Mouse (Mus musculus): ENCODE measurements around the gene Gm17657. TPM values are rescaled to one million over a fixed set of nuclear protein-coding genes. Genes with fewer than 3 reads are reported as not detected.
"Not testable (repeated sequence)": the region's sequence is repeated elsewhere in the genome, so short reads cannot be mapped to it uniquely, and the experiment has no call there.

The Gm17657 gene
- polyA plus RNA-seq, 1 experiment from 2014 or later: not detected

GRCm38 (mm10) chr17:29544064-29544463 lies 5.4 kb downstream of the Gm17657 start:
- WGBS: 81% methylated on average over 2 of the region's 2 CpGs
- Histone ChIP-seq H3K4me2 (replicated peaks) (no peak overlapping the region), H3K36me3 (no peaks in the 10 kb centered on the region), H3K9me3 (no peaks in the 10 kb centered on the region), H3K4me3 (replicated peaks) (no peak overlapping the region), H3K4me1 (replicated peaks) (no peaks in the 10 kb centered on the region), H3K27me3 (0 out of 2 replicates have a peak, but pooled peaks cover 2% of the 10 kb centered on the region), H3K9ac (replicated peaks) (no peak overlapping the region), H3K27ac (no peak overlapping the region)
- no peak for ATAC-seq

GRCm38 (mm10) chr17:29542831-29543690 lies 6.4 kb downstream of the Gm17657 start:
- no peaks in the 10 kb centered on the region for H3K36me3 ChIP-seq
- H3K4me2 ChIP-seq (replicated peaks): no peak overlapping the region
- 91% methylated on average over 19 of the region's 19 CpGs for WGBS
- ATAC-seq: no peak
- H3K4me3 ChIP-seq (replicated peaks): no peak overlapping the region
- H3K9me3 ChIP-seq: no peaks in the 10 kb centered on the region
- 0 out of 2 replicates have a peak, but pooled peaks cover 2% of the 10 kb centered on the region for H3K27me3 ChIP-seq
- no peaks in the 10 kb centered on the region for H3K4me1 ChIP-seq (replicated peaks)
- no peak overlapping the region for H3K27ac ChIP-seq
- no peak overlapping the region for H3K9ac ChIP-seq (replicated peaks)

GRCm38 (mm10) chr17:29541419-29541818 lies 8.0 kb downstream of the Gm17657 start:
- Histone ChIP-seq H3K4me1 (replicated peaks) (no peaks in the 10 kb centered on the region), H3K9ac (replicated peaks) (no peak overlapping the region), H3K4me2 (replicated peaks) (no peak overlapping the region), H3K36me3 (no peaks in the 10 kb centered on the region), H3K27ac (no peak overlapping the region), H3K4me3 (replicated peaks) (no peak overlapping the region), H3K27me3 (no peaks in the 10 kb centered on the region), H3K9me3 (no peaks in the 10 kb centered on the region)
- 81% methylated on average over 14 of the region's 14 CpGs for WGBS
- no peak for ATAC-seq

GRCm38 (mm10) chr17:29540426-29540825 lies 9.0 kb downstream of the Gm17657 start:
- Histone ChIP-seq H3K27ac (no peak overlapping the region), H3K9ac (replicated peaks) (no peak overlapping the region), H3K9me3 (no peaks in the 10 kb centered on the region), H3K4me3 (replicated peaks) (no peak overlapping the region), H3K4me2 (replicated peaks) (no peak overlapping the region), H3K36me3 (no peaks in the 10 kb centered on the region), H3K27me3 (no peaks in the 10 kb centered on the region), H3K4me1 (replicated peaks) (no peaks in the 10 kb centered on the region)
- WGBS: 91% methylated on average over 8 of the region's 8 CpGs
- ATAC-seq: no peak

GRCm38 (mm10) chr17:29533866-29534265 lies 15.6 kb downstream of the Gm17657 start:
- H3K9me3 ChIP-seq: no peaks in the 10 kb centered on the region
- no peaks in the 10 kb centered on the region for H3K27me3 ChIP-seq
- H3K4me2 ChIP-seq (replicated peaks): no peak overlapping the region
- 93% methylated on average over 11 of the region's 11 CpGs for WGBS
- H3K4me3 ChIP-seq (replicated peaks): no peak overlapping the region
- H3K9ac ChIP-seq (replicated peaks): no peak overlapping the region
- no peak for ATAC-seq
- H3K36me3 ChIP-seq: no peaks in the 10 kb centered on the region
- no peak overlapping the region for H3K27ac ChIP-seq
- H3K4me1 ChIP-seq (replicated peaks): 0 out of 2 replicates have a peak, but pooled peaks cover 3% of the 10 kb centered on the region

- Histone ChIP-seq H3K27ac (no peak overlapping the region), H3K36me3 (no peaks in the 10 kb centered on the region), H3K27me3 (no peaks in the 10 kb centered on the region), H3K9ac (replicated peaks) (no peak overlapping the region), H3K4me2 (replicated peaks) (no peak overlapping the region), H3K4me3 (replicated peaks) (no peak overlapping the region), H3K9me3 (0 out of 2 replicates have a peak, but pooled peaks cover 3% of the 10 kb centered on the region), H3K4me1 (replicated peaks) (0 out of 2 replicates have a peak, but pooled peaks cover 3% of the 10 kb centered on the region)
- no peak for ATAC-seq
- 67% methylated on average over 10 of the region's 10 CpGs for WGBS
These were observed 17.6 kb downstream of the Gm17657 start for GRCm38 (mm10) chr17:29531757-29532384.

GRCm38 (mm10) chr17:29531278-29531677 lies 18.2 kb downstream of the Gm17657 start:
- 75% methylated on average over 9 of the region's 9 CpGs for WGBS
- Histone ChIP-seq H3K4me2 (replicated peaks) (no peak overlapping the region), H3K9me3 (0 out of 2 replicates have a peak, but pooled peaks cover 3% of the 10 kb centered on the region), H3K36me3 (no peaks in the 10 kb centered on the region), H3K4me1 (replicated peaks) (0 out of 2 replicates have a peak, but pooled peaks cover 3% of the 10 kb centered on the region), H3K9ac (replicated peaks) (no peak overlapping the region), H3K27ac (no peak overlapping the region), H3K27me3 (no peaks in the 10 kb centered on the region), H3K4me3 (replicated peaks) (no peak overlapping the region)
- no peak for ATAC-seq

GRCm38 (mm10) chr17:29530508-29530907 lies 18.9 kb downstream of the Gm17657 start:
- H3K27ac ChIP-seq: no peak overlapping the region
- H3K4me1 ChIP-seq (replicated peaks): 0 out of 2 replicates have a peak, but pooled peaks cover 3% of the 10 kb centered on the region
- 81% methylated on average over 6 of the region's 6 CpGs for WGBS
- H3K4me3 ChIP-seq (replicated peaks): no peak overlapping the region
- no peaks in the 10 kb centered on the region for H3K27me3 ChIP-seq
- H3K9ac ChIP-seq (replicated peaks): no peak overlapping the region
- ATAC-seq: no peak
- H3K9me3 ChIP-seq: 0 out of 2 replicates have a peak, but pooled peaks cover 10% of the 10 kb centered on the region
- H3K36me3 ChIP-seq: no peaks in the 10 kb centered on the region
- H3K4me2 ChIP-seq (replicated peaks): no peak overlapping the region

GRCm38 (mm10) chr17:29528568-29529187 lies 20.8 kb downstream of the Gm17657 start:
- H3K4me1 ChIP-seq (replicated peaks): 0 out of 2 replicates have a peak, but pooled peaks cover 3% of the 10 kb centered on the region
- H3K27me3 ChIP-seq: no peaks in the 10 kb centered on the region
- 89% methylated on average over 8 of the region's 8 CpGs for WGBS

GRCm38 (mm10) chr17:29525613-29526012 lies 23.8 kb downstream of the Gm17657 start:
- H3K4me2 ChIP-seq (replicated peaks): no peak overlapping the region
- no peak for ATAC-seq
- no peak overlapping the region for H3K9ac ChIP-seq (replicated peaks)
- H3K4me3 ChIP-seq (replicated peaks): no peak overlapping the region
- no peak overlapping the region for H3K27ac ChIP-seq
- H3K9me3 ChIP-seq: peaks cover 13% of the 10 kb centered on the region; the same call in 1 of the 2 replicates
- 81% methylated on average over 2 of the region's 2 CpGs for WGBS
- no peaks in the 10 kb centered on the region for H3K27me3 ChIP-seq
- no peaks in the 10 kb centered on the region for H3K36me3 ChIP-seq
- no peaks in the 10 kb centered on the region for H3K4me1 ChIP-seq (replicated peaks)

More at GRCm38 (mm10) chr17:29528568-29529187, 20.8 kb downstream of the Gm17657 start:
- no peak overlapping the region for H3K4me2 ChIP-seq (replicated peaks)
- no peak overlapping the region for H3K4me3 ChIP-seq (replicated peaks)
- peaks cover 13% of the 10 kb centered on the region; the same call in 1 of the 2 replicates for H3K9me3 ChIP-seq
- H3K9ac ChIP-seq (replicated peaks): no peak overlapping the region
- no peak overlapping the region for H3K27ac ChIP-seq
- H3K36me3 ChIP-seq: no peaks in the 10 kb centered on the region
- no peak for ATAC-seq

- H3K4me2 ChIP-seq (replicated peaks): no peak overlapping the region
- H3K27me3 ChIP-seq: no peaks in the 10 kb centered on the region
- no peak overlapping the region for H3K27ac ChIP-seq
- ATAC-seq: no peak
- no peaks in the 10 kb centered on the region for H3K4me1 ChIP-seq (replicated peaks)
- no peaks in the 10 kb centered on the region for H3K9me3 ChIP-seq
- H3K9ac ChIP-seq (replicated peaks): no peak overlapping the region
- 78% methylated on average over 8 of the region's 8 CpGs for WGBS
- no peak overlapping the region for H3K4me3 ChIP-seq (replicated peaks)
- H3K36me3 ChIP-seq: no peaks in the 10 kb centered on the region
These were observed 29.7 kb downstream of the Gm17657 start for GRCm38 (mm10) chr17:29519731-29520130.

- H3K4me3 ChIP-seq (replicated peaks); H3K9ac ChIP-seq (replicated peaks); H3K27me3 ChIP-seq: not testable (repeated sequence)
These were observed 30.8 kb downstream of the Gm17657 start for GRCm38 (mm10) chr17:29518665-29519064.

More at GRCm38 (mm10) chr17:29518665-29519064, 30.8 kb downstream of the Gm17657 start:
- not testable (repeated sequence) for ATAC-seq; H3K27ac ChIP-seq; H3K9me3 ChIP-seq; H3K4me1 ChIP-seq (replicated peaks); H3K36me3 ChIP-seq; H3K4me2 ChIP-seq (replicated peaks)
- 93% methylated on average over 5 of the region's 5 CpGs for WGBS

All from midbrain, embryonic 13.5 days (tissue).